Mouse (Mus musculus) MN1 (cell line): ENCODE data around the gene Bmf.

ENCODE experiments used
- DNase-seq: peaks from one replicate; pipeline ENCODE4 v3.0.0-alpha.2; 2016; ENCODE audit warnings: low spot score

The Bmf gene

GRCm38 (mm10) chr2:118512418-118513377 is 36.8 kb downstream of the Bmf start:
- DNase-seq, result no peak

GRCm38 (mm10) chr2:118511779-118512417 is 37.6 kb downstream of the Bmf start:
- DNase-seq, result no peak

GRCm38 (mm10) chr2:118510447-118511310 is 38.8 kb downstream of the Bmf start:
- DNase-seq, result peak; percentile 96

GRCm38 (mm10) chr2:118509688-118510446 is 39.6 kb downstream of the Bmf start:
- DNase-seq, result no peak

- DNase-seq, result peak; percentile 53
Observed at GRCm38 (mm10) chr2:118507126-118507525, 42.4 kb downstream of the Bmf start.

GRCm38 (mm10) chr2:118500191-118500590 is 49.3 kb downstream of the Bmf start:
- DNase-seq, result no peak

- DNase-seq, result peak; percentile 45
Observed at GRCm38 (mm10) chr2:118499135-118499961, 50.1 kb downstream of the Bmf start.

- DNase-seq, result no peak
Observed at GRCm38 (mm10) chr2:118498476-118498875, 51.0 kb downstream of the Bmf start.

- no peak for DNase-seq
Observed at GRCm38 (mm10) chr2:118497890-118498289, 51.6 kb downstream of the Bmf start.

GRCm38 (mm10) chr2:118495024-118495423 is 54.5 kb downstream of the Bmf start:
- DNase-seq, result no peak

GRCm38 (mm10) chr2:118491741-118492395 is 57.6 kb downstream of the Bmf start:
- no peak for DNase-seq

- no peak for DNase-seq
Observed at GRCm38 (mm10) chr2:118491281-118491731, 58.2 kb downstream of the Bmf start.

GRCm38 (mm10) chr2:118490241-118491091 is 59.0 kb downstream of the Bmf start:
- peak; percentile 70 for DNase-seq

GRCm38 (mm10) chr2:118487806-118488205 is 61.7 kb downstream of the Bmf start:
- peak; percentile 26 for DNase-seq

GRCm38 (mm10) chr2:118486933-118487332 is 62.6 kb downstream of the Bmf start:
- DNase-seq, result peak; percentile 68

GRCm38 (mm10) chr2:118485415-118485814 is 64.1 kb downstream of the Bmf start:
- no peak for DNase-seq

- DNase-seq, result no peak
Observed at GRCm38 (mm10) chr2:118484386-118484898, 65.0 kb downstream of the Bmf start.

GRCm38 (mm10) chr2:118483032-118483431 is 66.5 kb downstream of the Bmf start:
- no peak for DNase-seq

GRCm38 (mm10) chr2:118480886-118481285 is 68.6 kb downstream of the Bmf start:
- DNase-seq, result no peak
